ENCODE assay signal across 28 mouse cellular contexts in the genomic region with DNA sequence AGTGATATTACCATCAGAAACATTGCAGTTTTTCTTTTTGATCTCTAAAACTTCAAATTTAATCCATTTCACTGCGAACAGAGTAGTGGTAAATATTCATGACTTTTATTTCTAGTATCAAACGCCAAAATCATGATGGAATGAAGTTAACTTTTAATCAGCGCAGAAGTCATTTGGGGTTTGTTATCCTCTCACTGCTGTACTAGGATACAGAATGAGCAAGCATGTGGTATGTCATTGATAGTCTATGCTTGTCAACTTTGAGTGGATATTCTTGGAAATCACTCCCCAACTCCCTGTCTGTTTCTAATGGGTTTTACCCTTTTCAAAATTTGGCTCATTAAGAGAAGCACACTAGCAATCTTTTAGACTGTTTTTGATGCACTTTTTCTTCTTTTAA.
"Had no signal": no experiment of that assay in that cellular context is flagged by ENCODE, and none has a peak within 500 bp of the region (broad histone marks: within the 10 kb centered on the region; RNA-seq: fewer than 3 reads in every experiment).

No protein-coding gene starts in this region.

- H3K4me1 ChIP-seq: embryonic facial prominence, embryonic 10.5 days; embryonic facial prominence, embryonic 12.5 days; embryonic facial prominence, embryonic 13.5 days; embryonic facial prominence, embryonic 15.5 days; forebrain, embryonic 10.5 days; forebrain, embryonic 12.5 days; forebrain, embryonic 13.5 days; forebrain, embryonic 15.5 days had no signal

- H3K27ac ChIP-seq: embryonic facial prominence, embryonic 10.5 days; embryonic facial prominence, embryonic 12.5 days; embryonic facial prominence, embryonic 13.5 days; embryonic facial prominence, embryonic 15.5 days; forebrain, embryonic 10.5 days; forebrain, embryonic 12.5 days; forebrain, embryonic 13.5 days; forebrain, embryonic 15.5 days; gastrocnemius, adult 2 months; heart, adult 2 months had no signal

- H3K4me2 ChIP-seq: embryonic facial prominence, embryonic 12.5 days; embryonic facial prominence, embryonic 13.5 days; embryonic facial prominence, embryonic 15.5 days; forebrain, embryonic 12.5 days; forebrain, embryonic 13.5 days; forebrain, embryonic 15.5 days had no signal

- ATAC-seq: forebrain, embryonic 13.5 days; forebrain, embryonic 14.5 days; forebrain, embryonic 15.5 days; forebrain, embryonic 16.5 days had no signal

- H3K36me3 ChIP-seq: embryonic facial prominence, embryonic 10.5 days; embryonic facial prominence, embryonic 12.5 days; embryonic facial prominence, embryonic 13.5 days; embryonic facial prominence, embryonic 15.5 days; forebrain, embryonic 10.5 days; forebrain, embryonic 12.5 days; forebrain, embryonic 15.5 days had no signal

- DNase-seq: cerebellum, adult 2 months; cerebellum, adult 8-10 months; cerebellum, adult 9-10 months; cerebellum, adult 9-11 months; cerebellum, postnatal 10 days; cerebellum, postnatal 14 days; cerebellum, postnatal 25 days; cerebellum, postnatal 36 days; embryo, embryonic 11 days; gastrocnemius, adult 2 months; gastrocnemius, postnatal 10 days; gastrocnemius, postnatal 14 days; gastrocnemius, postnatal 25 days; gastrocnemius, postnatal 36 days; heart, adult 11 months; heart, adult 18-20 months; heart, adult 2 months had no signal

- H3K27me3 ChIP-seq: embryonic facial prominence, embryonic 12.5 days; embryonic facial prominence, embryonic 13.5 days; embryonic facial prominence, embryonic 15.5 days; forebrain, embryonic 12.5 days; forebrain, embryonic 13.5 days; forebrain, embryonic 15.5 days had no signal

- H3K4me3 ChIP-seq: embryonic facial prominence, embryonic 10.5 days; embryonic facial prominence, embryonic 12.5 days; embryonic facial prominence, embryonic 13.5 days; embryonic facial prominence, embryonic 15.5 days; erythroblast, embryonic 14.5 days; forebrain, embryonic 10.5 days; forebrain, embryonic 12.5 days; forebrain, embryonic 13.5 days; forebrain, embryonic 15.5 days; gastrocnemius, adult 2 months; heart, adult 2 months had no signal

- H3K9me3 ChIP-seq: embryonic facial prominence, embryonic 10.5 days; embryonic facial prominence, embryonic 12.5 days; embryonic facial prominence, embryonic 13.5 days; embryonic facial prominence, embryonic 15.5 days; forebrain, embryonic 10.5 days; forebrain, embryonic 12.5 days; forebrain, embryonic 13.5 days; forebrain, embryonic 15.5 days had no signal

- H3K9ac ChIP-seq: embryonic facial prominence, embryonic 12.5 days; embryonic facial prominence, embryonic 13.5 days; embryonic facial prominence, embryonic 15.5 days; forebrain, embryonic 12.5 days; forebrain, embryonic 13.5 days; forebrain, embryonic 15.5 days had no signal
